Mouse (Mus musculus) kidney, adult 18-20 months (tissue): Measurements from ENCODE around the gene Capns2.

Experiments used
- DNase-seq: peaks from one replicate; pipeline ENCODE4 v3.0.0; 2021

Capns2 gene

DNA sequence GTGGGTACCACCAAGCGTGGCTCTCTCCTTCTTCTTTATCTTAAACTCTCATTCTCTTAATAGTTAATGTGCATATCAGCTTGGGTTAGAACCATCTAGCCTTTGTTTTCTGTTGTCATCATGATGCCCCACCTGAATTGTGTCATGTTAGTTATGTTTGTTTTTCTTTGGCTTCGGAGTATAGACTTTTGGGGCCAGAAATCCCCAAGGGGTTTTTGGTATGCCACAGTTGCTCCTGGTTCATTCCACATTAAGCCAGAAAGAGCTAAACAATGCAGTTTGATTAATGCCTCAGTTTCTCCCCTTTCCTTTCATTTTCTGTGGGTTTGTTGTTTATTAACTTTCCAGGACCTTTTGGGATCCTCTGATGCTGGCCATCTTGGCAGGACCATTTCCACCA, 7.2 kb downstream of the Capns2 start:
- DNase-seq = no peak

DNA sequence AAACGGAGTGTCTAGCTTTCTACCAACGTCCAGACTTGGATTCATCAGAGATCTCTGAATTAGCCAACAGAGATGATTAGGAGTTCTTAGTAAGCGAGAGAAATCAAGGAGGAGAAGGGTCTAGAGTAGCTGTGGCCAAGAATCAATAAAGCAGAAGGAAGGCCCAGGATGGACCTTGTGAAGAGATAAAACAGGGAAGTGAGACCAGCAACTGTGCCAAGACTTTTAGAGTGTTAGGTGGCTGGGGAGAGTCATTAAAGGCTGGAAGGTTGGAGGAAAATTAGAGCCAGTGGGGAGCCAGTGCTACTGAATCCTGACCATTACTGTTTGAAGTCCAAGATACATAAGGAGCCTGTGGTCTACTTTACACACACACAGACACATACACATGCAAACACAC, 10.3 kb downstream of the Capns2 start:
- no peak for DNase-seq

DNA sequence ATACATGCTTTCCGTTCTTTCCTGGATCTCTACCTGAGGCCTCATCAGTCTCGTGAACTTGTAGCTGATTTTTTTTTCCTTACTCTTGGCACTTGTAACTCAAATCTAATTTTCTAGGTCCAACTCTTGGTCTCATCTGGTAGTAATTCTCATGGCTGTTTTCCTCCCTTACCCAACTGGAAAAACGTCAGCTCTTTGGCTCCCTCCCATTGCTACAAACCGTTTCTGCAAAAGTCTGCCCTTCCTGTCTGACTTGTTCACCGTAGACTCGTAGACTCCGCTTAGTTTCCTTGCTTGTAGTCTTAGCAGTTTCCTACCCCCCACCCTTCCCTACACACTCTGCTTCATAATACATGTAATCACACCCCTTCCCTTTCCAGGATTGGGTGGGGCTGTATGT, 12.2 kb downstream of the Capns2 start:
- no peak for DNase-seq

DNA sequence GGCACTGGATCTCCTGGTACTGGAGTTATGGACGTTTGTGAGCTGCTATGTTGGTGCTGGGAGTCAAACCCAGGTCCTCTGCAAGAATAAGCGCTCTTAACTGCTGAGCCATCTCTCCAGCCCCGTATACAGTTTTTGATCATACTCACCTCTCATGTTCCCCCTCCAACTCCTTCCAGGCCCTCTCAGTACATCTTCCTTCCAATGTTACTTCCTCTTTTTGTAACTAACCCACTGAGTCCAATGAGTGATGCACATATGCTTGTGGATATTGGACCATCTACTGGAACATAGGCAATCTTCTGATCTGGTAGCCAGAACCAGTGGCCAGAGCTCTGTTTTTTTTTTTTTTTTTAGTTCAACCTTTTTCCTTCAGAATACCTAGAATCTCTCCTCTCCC, 14.9 kb downstream of the Capns2 start:
- DNase-seq = no peak

DNA sequence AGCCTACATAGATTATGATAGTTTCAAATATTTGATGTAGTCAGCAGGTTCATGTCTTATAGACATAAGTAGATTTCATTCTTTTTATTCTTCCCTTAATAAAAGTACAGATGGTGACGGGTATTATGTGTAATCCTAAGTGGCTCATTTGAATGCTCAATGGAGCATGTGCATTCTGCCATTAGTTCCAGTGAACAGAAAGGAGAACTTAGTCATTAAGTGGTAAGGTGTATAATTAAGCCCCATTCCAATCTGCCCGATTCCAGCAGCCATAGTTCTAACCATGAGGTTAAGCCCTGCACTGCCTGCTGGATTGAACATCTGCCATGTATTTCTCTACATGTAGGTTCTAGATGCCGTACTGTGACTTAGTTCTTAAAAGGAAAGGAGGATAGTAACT, 20.6 kb downstream of the Capns2 start:
- DNase-seq = no peak

GRCm38 (mm10) chr8:92928986-92929385, 27.8 kb downstream of the Capns2 start:
- DNase-seq = no peak

GRCm38 (mm10) chr8:92938056-92938455, 36.8 kb downstream of the Capns2 start:
- DNase-seq = no peak

- DNase-seq = no peak
These were observed 47.9 kb downstream of the Capns2 start for GRCm38 (mm10) chr8:92949071-92949470.

DNA sequence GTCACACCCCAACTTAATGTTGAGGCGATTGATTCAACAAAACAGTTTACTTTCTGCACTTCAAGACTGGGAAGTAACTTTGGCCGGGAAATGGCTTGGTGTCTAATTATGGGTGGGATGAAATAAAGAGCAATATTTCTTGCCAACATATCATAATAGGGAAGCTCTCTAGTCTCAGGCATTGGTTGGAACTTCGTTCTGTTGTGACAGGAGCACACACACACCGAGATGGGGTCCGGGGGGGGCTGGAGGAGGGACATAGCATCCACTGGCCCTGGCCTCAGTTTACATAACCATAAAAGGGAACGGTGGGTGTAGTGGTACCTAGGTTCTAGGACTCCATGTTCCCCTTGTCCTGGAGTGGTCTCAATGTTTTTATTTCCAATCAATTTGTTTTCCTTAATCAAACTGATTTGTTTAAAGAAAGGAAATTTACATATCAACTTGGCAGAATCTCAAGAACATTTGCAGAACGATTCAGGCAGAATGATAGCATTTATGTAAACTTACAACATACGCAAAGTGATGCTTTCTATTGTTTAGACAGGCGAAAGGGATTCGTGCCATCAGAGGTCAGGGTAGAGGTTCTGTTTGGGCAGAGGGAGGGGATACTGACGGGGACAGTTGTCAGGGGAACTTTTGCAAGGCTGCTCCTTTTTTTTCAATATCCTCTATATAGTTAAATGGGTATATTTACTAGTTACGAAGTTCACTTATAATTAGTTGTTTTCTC, 49.6 kb downstream of the Capns2 start:
- no peak for DNase-seq
